Mouse (Mus musculus) left cerebral cortex, postnatal 10 days (tissue): ENCODE data around the gene Amhr2. TPM values are rescaled to one million over a fixed set of nuclear protein-coding genes. Genes with fewer than 3 reads are reported as not detected.

ENCODE experiments used
- DNase-seq, 2 experiments: peaks; one replicate each; pipeline ENCODE4 v3.0.0; 2021 to 2022; ENCODE audit warnings: low spot score in 2 of 2, mixed read lengths in 1 of 2; ENCODE audit errors: extremely low spot score in 1 of 2
- intact Hi-C: fragments of 180-260 bp; cut with DNase I; formaldehyde crosslinking; loops from one replicate; pipeline ENCODE4 v1.15.1; 2025
- total RNA-seq, 2 experiments: library from RNA; stranded (reverse); gene quantifications; 2 replicates each; pipeline ENCODE4 v1.2.3; 2021

The Amhr2 gene
- total RNA-seq, 2 experiments from 2014 or later: 0.81 TPM; not detected in 1

- no peak for DNase-seq
- intact Hi-C loops: no loop called here
Observed at GRCm38 (mm10) chr15:102503447-102503846, 58.3 kb downstream of the Amhr2 start, which contains the start of gene Gm10337. Gene Gm10337, plus strand, starts transcription at chr15:102503722.

Other genes starting within 250 kb of the Amhr2 start
- gene Zfp740, start 242.1 kb upstream of the Amhr2 start, total RNA-seq: 10 to 100 TPM; 53.2 to 56.7 TPM
- gene Csad, start 240.6 kb upstream of the Amhr2 start, total RNA-seq: 10 to 100 TPM; 25.8 to 27.5 TPM
- gene Itgb7, start 213.4 kb upstream of the Amhr2 start, total RNA-seq: 1 to 10 TPM in 1 of 2 experiments, under 1 TPM in 1; 0.71 to 1.3 TPM
- 10 to 100 TPM in 1 of 2 experiments, 1 to 10 TPM in 1; 9.3 to 11.4 TPM for gene Rarg, start 187.8 kb upstream of the Amhr2 start, total RNA-seq
- not detected for gene Gm9918, start 174.8 kb upstream of the Amhr2 start, total RNA-seq
- gene Mfsd5, start 165.9 kb upstream of the Amhr2 start, total RNA-seq: 10 to 100 TPM; 35.7 to 36.0 TPM
- 1 to 10 TPM; 2.0 to 2.9 TPM for gene Espl1, start 149.1 kb upstream of the Amhr2 start, total RNA-seq
- 100 to 1,000 TPM; 344 to 355 TPM for gene Pfdn5, start 119.3 kb upstream of the Amhr2 start, total RNA-seq
- gene Myg1, start 113.7 kb upstream of the Amhr2 start, total RNA-seq: 10 to 100 TPM; 48.0 to 53.3 TPM
- gene Aaas, start 94.6 kb upstream of the Amhr2 start, total RNA-seq: 10 to 100 TPM; 20.2 to 30.8 TPM
- gene Sp7, start 78.2 kb upstream of the Amhr2 start, total RNA-seq: under 1 TPM; 0.26 to 0.39 TPM
- 10 to 100 TPM; 23.1 to 26.4 TPM for gene Sp1, start 39.2 kb upstream of the Amhr2 start, total RNA-seq
- 10 to 100 TPM; 19.1 to 21.6 TPM for gene Prr13, start 13.7 kb downstream of the Amhr2 start, total RNA-seq
- 100 to 1,000 TPM; 457 to 465 TPM for gene Pcbp2, start 25.2 kb downstream of the Amhr2 start, total RNA-seq
- not detected for gene Gm10337, start 58.4 kb downstream of the Amhr2 start, total RNA-seq
- gene Map3k12, start 71.7 kb downstream of the Amhr2 start, total RNA-seq: 10 to 100 TPM; 93.0 to 95.6 TPM
- gene Tarbp2, start 72.8 kb downstream of the Amhr2 start, total RNA-seq: 10 to 100 TPM; 40.8 to 42.5 TPM
- gene Npff, start 79.6 kb downstream of the Amhr2 start, total RNA-seq: 1 to 10 TPM; 3.4 to 4.2 TPM
- 1 to 10 TPM in 1 of 2 experiments, not detected in 1; 1.2 TPM for gene Gm28047, start 179.7 kb downstream of the Amhr2 start, total RNA-seq
- 10 to 100 TPM; 26.7 to 34.4 TPM for gene Atf7, start 180.1 kb downstream of the Amhr2 start, total RNA-seq
- 1 to 10 TPM; 9.7 to 9.8 TPM for gene Atp5g2, start 227.0 kb downstream of the Amhr2 start, total RNA-seq